Mouse (Mus musculus) activated CD4-positive, CD25-positive, alpha-beta regulatory T cell, adult 9 weeks (primary cell): Measurements from ENCODE around the gene Ap5b1. TPM values are rescaled to one million over a fixed set of nuclear protein-coding genes. Genes with fewer than 3 reads are reported as not detected.

Experiments used
- polyA plus RNA-seq: library from polyadenylated mRNA; unstranded; fragments of 100-300 nt; shearing (Covaris generic); gene quantifications from one replicate; pipeline ENCODE4 v1.2.1, GENCODE M21; 2017

Gene Ap5b1
- polyA plus RNA-seq = 21.4 TPM

GRCm38 (mm10) chr19:5567534-5568469, at the start of gene Ap5b1:
Gene Ap5b1 (plus strand): TSS chr19:5568025.

GRCm38 (mm10) chr19:5560457-5561041, 7.3 kb upstream of the Ap5b1 start, which contains the start of gene Ovol1:
Gene Ovol1 (minus strand): TSS chr19:5560646.

GRCm38 (mm10) chr19:5601752-5602541, 34.1 kb downstream of the Ap5b1 start, which contains the start of gene Rnaseh2c:
Gene Rnaseh2c (plus strand): TSS chr19:5601873.

GRCm38 (mm10) chr19:5609547-5610404, 42.0 kb downstream of the Ap5b1 start, which contains the start of gene Kat5:
Gene Kat5 (minus strand): TSS chr19:5610237.

Other genes starting within 250 kb of the Ap5b1 start
- gene Catsper1, start 232.3 kb upstream of the Ap5b1 start, polyA plus RNA-seq = not detected
- gene Cst6, start 218.5 kb upstream of the Ap5b1 start, polyA plus RNA-seq = 2.0 TPM
- gene Eif1ad, start 201.3 kb upstream of the Ap5b1 start, polyA plus RNA-seq = 58.1 TPM
- gene Banf1, start 200.9 kb upstream of the Ap5b1 start, polyA plus RNA-seq = 305 TPM
- gene Sart1, start 179.3 kb upstream of the Ap5b1 start, polyA plus RNA-seq = 35.0 TPM
- gene Tsga10ip, start 165.5 kb upstream of the Ap5b1 start, polyA plus RNA-seq = 0.60 TPM
- gene Drap1, start 143.0 kb upstream of the Ap5b1 start, polyA plus RNA-seq = 75.7 TPM
- 19.2 TPM for gene AI837181, start 142.9 kb upstream of the Ap5b1 start, polyA plus RNA-seq
- not detected for gene Fosl1, start 120.5 kb upstream of the Ap5b1 start, polyA plus RNA-seq
- gene Ccdc85b, start 110.1 kb upstream of the Ap5b1 start, polyA plus RNA-seq = 5.3 TPM
- gene Fibp, start 107.4 kb upstream of the Ap5b1 start, polyA plus RNA-seq = 148 TPM
- 81.4 TPM for gene Ctsw, start 99.5 kb upstream of the Ap5b1 start, polyA plus RNA-seq
- 2.5 TPM for gene Efemp2, start 94.1 kb upstream of the Ap5b1 start, polyA plus RNA-seq
- 81.3 TPM for gene Mus81, start 79.6 kb upstream of the Ap5b1 start, polyA plus RNA-seq
- 4,076 TPM for gene Cfl1, start 77.6 kb upstream of the Ap5b1 start, polyA plus RNA-seq
- gene 1700020D05Rik, start 64.2 kb upstream of the Ap5b1 start, polyA plus RNA-seq = 0.45 TPM
- gene Snx32, start 57.5 kb upstream of the Ap5b1 start, polyA plus RNA-seq = 20.1 TPM
- not detected for gene Ovol1, start 7.4 kb upstream of the Ap5b1 start, polyA plus RNA-seq
- gene Rnaseh2c, start 33.8 kb downstream of the Ap5b1 start, polyA plus RNA-seq = 145 TPM
- gene Kat5, start 42.2 kb downstream of the Ap5b1 start, polyA plus RNA-seq = 51.5 TPM
- gene Rela, start 69.5 kb downstream of the Ap5b1 start, polyA plus RNA-seq = 151 TPM
- gene Sipa1, start 95.7 kb downstream of the Ap5b1 start, polyA plus RNA-seq = 75.3 TPM
- 26.1 TPM for gene Map3k11, start 120.7 kb downstream of the Ap5b1 start, polyA plus RNA-seq
- gene Pcnx3, start 120.9 kb downstream of the Ap5b1 start, polyA plus RNA-seq = 64.4 TPM
- 3.6 TPM for gene Kcnk7, start 136.3 kb downstream of the Ap5b1 start, polyA plus RNA-seq
- 74.6 TPM for gene Ehbp1l1, start 158.3 kb downstream of the Ap5b1 start, polyA plus RNA-seq
- 52.3 TPM for gene Fam89b, start 161.6 kb downstream of the Ap5b1 start, polyA plus RNA-seq
- not detected for gene Ltbp3, start 172.9 kb downstream of the Ap5b1 start, polyA plus RNA-seq
- 63.5 TPM for gene Scyl1, start 203.4 kb downstream of the Ap5b1 start, polyA plus RNA-seq